Mouse (Mus musculus) lung, adult 2 months (tissue): Measurements from ENCODE around the gene Kif2b. TPM values are rescaled to one million over a fixed set of nuclear protein-coding genes. Genes with fewer than 3 reads are reported as not detected.

Experiments
- DNase-seq: peaks from one replicate; pipeline ENCODE4 v3.0.0; 2022
- H3K4me1 ChIP-seq: fragments of 200-500 bp; 2 replicates; pipeline ENCODE4 v1.6.1; 2011; ENCODE audit warnings: low read length; ENCODE audit not compliant: control insufficient read depth, insufficient read depth
- H3K4me3 ChIP-seq: fragments of 200-500 bp; replicated peaks from 2 replicates; pipeline ENCODE3; 2011; ENCODE audit warnings: low read depth, mild to moderate bottlenecking, control low read depth, low read length; ENCODE audit errors: extremely low read depth
- CTCF ChIP-seq: fragments of 200-500 bp; IDR thresholded peaks from 2 replicates; pipeline ENCODE4 v1.5.1; 2011; ENCODE audit warnings: mild to moderate bottlenecking, low read length, control low read depth; ENCODE audit not compliant: insufficient read depth
- POLR2A ChIP-seq: fragments of 200-500 bp; IDR thresholded peaks from 2 replicates; pipeline ENCODE4 v1.6.1; 2011; ENCODE audit warnings: low read depth, mild to moderate bottlenecking, control low read depth, low read length, borderline replicate concordance; ENCODE audit errors: extremely low read depth
- WGBS: fragments of 180-500 bp; shearing (Covaris S2); methylation state at CpG from one replicate; pipeline ENCODE4 v1.1.7; 2018; 5-methylcytosine and 5-hydroxymethylcytosine counted together
- polyA plus RNA-seq: library from polyadenylated mRNA; depleted of rRNA; stranded (reverse); fragments of >200 nt; gene quantifications from 2 replicates; pipeline ENCODE4 v1.2.3, GENCODE M21; 2012; rRNA removed

The Kif2b gene
- not detected in 2 replicates for polyA plus RNA-seq

GRCm38 (mm10) chr11:91577317-91577716 lies at the start of gene Kif2b:
TSS of gene Kif2b (minus strand) at chr11:91577558.
- 84% methylated on average over 9 of the region's 9 CpGs for WGBS
- no peak for DNase-seq
- Histone ChIP-seq H3K4me3 (no peak within 1 kb of the TSS), H3K4me1 (no peaks in the 10 kb centered on the region)
- TF ChIP-seq CTCF (no peak), POLR2A (no peak)

GRCm38 (mm10) chr11:91593088-91593487 lies 15.7 kb upstream of the Kif2b start:
- TF ChIP-seq POLR2A: no peak
- no peak for TF ChIP-seq CTCF
- DNase-seq: no peak
- no peak overlapping the region for H3K4me3 ChIP-seq
- 48% methylated on average over 3 of the region's 3 CpGs for WGBS
- no peaks in the 10 kb centered on the region for H3K4me1 ChIP-seq

GRCm38 (mm10) chr11:91576856-91577255 lies 502 bp downstream of the Kif2b start:
- no peak for DNase-seq
- TF ChIP-seq POLR2A (no peak), CTCF (no peak)
- 92% methylated on average over 19 of the region's 19 CpGs for WGBS
- Histone ChIP-seq H3K4me1 (no peaks in the 10 kb centered on the region), H3K4me3 (no peak overlapping the region)

GRCm38 (mm10) chr11:91575406-91575805 lies 2.0 kb downstream of the Kif2b start:
- DNase-seq: no peak
- Histone ChIP-seq H3K4me1 (no peaks in the 10 kb centered on the region), H3K4me3 (no peak overlapping the region)
- TF ChIP-seq CTCF (no peak), POLR2A (no peak)
- WGBS: 77% methylated on average over 8 of the region's 8 CpGs

GRCm38 (mm10) chr11:91574477-91574876 lies 2.9 kb downstream of the Kif2b start:
- WGBS: 60% methylated on average over 3 of the region's 3 CpGs
- H3K4me3 ChIP-seq: no peak overlapping the region
- no peaks in the 10 kb centered on the region for H3K4me1 ChIP-seq
- TF ChIP-seq POLR2A (no peak), CTCF (no peak)
- DNase-seq: no peak

GRCm38 (mm10) chr11:91530737-91531136 lies 46.6 kb downstream of the Kif2b start:
- WGBS: 85% methylated on average over 4 of the region's 4 CpGs
- Histone ChIP-seq H3K4me1 (no peaks in the 10 kb centered on the region), H3K4me3 (no peak overlapping the region)
- no peak for DNase-seq
- no peak for TF ChIP-seq POLR2A
- TF ChIP-seq CTCF: no peak
